Comparison of ENCODE assay signal across 30 mouse cellular contexts in genomic region chr9:118838910-118839667, GRCm38 (mm10).
DNase-seq lines count a peak whose midpoint lies in the region; ATAC-seq lines count a peak whose summit lies in the region.
"Had no signal": no experiment of that assay in that cellular context is flagged by ENCODE, and none has a peak within 500 bp of the region (broad histone marks: within the 10 kb centered on the region; RNA-seq: fewer than 3 reads in every experiment).

No protein-coding gene starts in this region.

- no peak overlapping the region for H3K9ac ChIP-seq in heart, embryonic 15.5 days
- H3K9ac ChIP-seq: embryonic facial prominence, embryonic 13.5 days; forebrain, embryonic 15.5 days; hindbrain, embryonic 13.5 days; limb, embryonic 15.5 days; liver, embryonic 14.5 days; midbrain, embryonic 13.5 days; neural tube, embryonic 13.5 days had no signal

- 0 out of 2 replicates have a peak, but pooled peaks cover 11% of the 10 kb centered on the region for H3K27me3 ChIP-seq in heart, embryonic 15.5 days
- H3K27me3 ChIP-seq: embryonic facial prominence, embryonic 13.5 days; forebrain, embryonic 15.5 days; hindbrain, embryonic 13.5 days; limb, embryonic 15.5 days; midbrain, embryonic 13.5 days; neural tube, embryonic 13.5 days had no signal

- peak; percentile 20; the same call in 1 of the 2 replicates for ATAC-seq in heart, embryonic 15.5 days (replicated peaks; ENCODE audit: insufficient number of reproducible peaks, insufficient read depth, low FRiP score, low read depth)
- ATAC-seq: forebrain, embryonic 15.5 days; intestine, embryonic 16.5 days; midbrain, embryonic 13.5 days had no signal

- intact Hi-C loops in heart, postnatal 25 days (cut with DNase I), result no loop called here

- DNase-seq in embryo, embryonic 10 days (ENCODE audit: low spot score), result peak; percentile 27
- no peak for DNase-seq in embryo, embryonic 9.5 days (ENCODE audit: extremely low spot score)
- DNase-seq in heart, postnatal 25 days (ENCODE audit: low spot score), result no peak
- DNase-seq in brain, adult 2 months (ENCODE audit: low read depth, low spot score), result peak; percentile 17
- DNase-seq in lung, postnatal 10 days, result peak; percentile 85
- DNase-seq in kidney, adult 11 months, result no peak
- DNase-seq in adrenal gland, postnatal 14 days, result no peak
- DNase-seq: cerebellum, adult 2 months; cerebellum, postnatal 36 days; embryo, embryonic 11 days; gastrocnemius, postnatal 36 days; heart, postnatal 36 days; kidney, adult 9 months; kidney, postnatal 10 days; right cerebral cortex, postnatal 4 days; thymus, adult 2 months; thymus, postnatal 36 days had no signal

- H3K4me3 ChIP-seq in heart, embryonic 15.5 days, result no peak overlapping the region
- H3K4me3 ChIP-seq: embryonic facial prominence, embryonic 13.5 days; forebrain, embryonic 10.5 days; forebrain, embryonic 15.5 days; hindbrain, embryonic 13.5 days; limb, embryonic 10.5 days; limb, embryonic 15.5 days; midbrain, embryonic 13.5 days; neural tube, embryonic 13.5 days had no signal

- no peak overlapping the region for H3K4me2 ChIP-seq in heart, embryonic 15.5 days
- H3K4me2 ChIP-seq: embryonic facial prominence, embryonic 13.5 days; forebrain, embryonic 15.5 days; hindbrain, embryonic 13.5 days; limb, embryonic 15.5 days; midbrain, embryonic 13.5 days; neural tube, embryonic 13.5 days had no signal

- WGBS in heart, embryonic 15.5 days, result 26% methylated on average over 7 of the region's 7 CpGs

- H3K4me1 ChIP-seq in heart, embryonic 15.5 days (replicated peaks), result peaks cover 16% of the 10 kb centered on the region
- H3K4me1 ChIP-seq: forebrain, embryonic 15.5 days; hindbrain, embryonic 13.5 days; limb, embryonic 15.5 days; midbrain, embryonic 13.5 days; neural tube, embryonic 13.5 days had no signal

- H3K9me3 ChIP-seq in heart, embryonic 15.5 days (replicated peaks), result no peaks in the 10 kb centered on the region
- H3K9me3 ChIP-seq: embryonic facial prominence, embryonic 13.5 days; forebrain, embryonic 10.5 days; forebrain, embryonic 15.5 days; hindbrain, embryonic 13.5 days; limb, embryonic 10.5 days; limb, embryonic 15.5 days; neural tube, embryonic 13.5 days had no signal

- H3K27ac ChIP-seq in heart, embryonic 15.5 days, result no peak overlapping the region
- H3K27ac ChIP-seq: embryonic facial prominence, embryonic 13.5 days; forebrain, embryonic 10.5 days; forebrain, embryonic 15.5 days; hindbrain, embryonic 13.5 days; limb, embryonic 10.5 days; limb, embryonic 15.5 days; liver, embryonic 14.5 days; macrophage; midbrain, embryonic 13.5 days; neural tube, embryonic 13.5 days had no signal

- H3K36me3 ChIP-seq in heart, embryonic 15.5 days, result no peaks in the 10 kb centered on the region; the same call in 1 of the 2 replicates
- H3K36me3 ChIP-seq: forebrain, embryonic 15.5 days; G1E; hindbrain, embryonic 13.5 days; midbrain, embryonic 13.5 days had no signal

Comparison
In these comparisons a context has a peak if more than half of its experiments do, and no peak if none do; other contexts are left out.
1. DNase-seq: peak in embryo, embryonic 10 days (single experiment), brain, adult 2 months (single experiment) and lung, postnatal 10 days (single experiment); none in embryo, embryonic 9.5 days (single experiment), heart, postnatal 25 days (single experiment), kidney, adult 11 months (single experiment) and adrenal gland, postnatal 14 days (single experiment).